11 mouse cellular contexts compared by ENCODE assay signal in the genomic region with DNA sequence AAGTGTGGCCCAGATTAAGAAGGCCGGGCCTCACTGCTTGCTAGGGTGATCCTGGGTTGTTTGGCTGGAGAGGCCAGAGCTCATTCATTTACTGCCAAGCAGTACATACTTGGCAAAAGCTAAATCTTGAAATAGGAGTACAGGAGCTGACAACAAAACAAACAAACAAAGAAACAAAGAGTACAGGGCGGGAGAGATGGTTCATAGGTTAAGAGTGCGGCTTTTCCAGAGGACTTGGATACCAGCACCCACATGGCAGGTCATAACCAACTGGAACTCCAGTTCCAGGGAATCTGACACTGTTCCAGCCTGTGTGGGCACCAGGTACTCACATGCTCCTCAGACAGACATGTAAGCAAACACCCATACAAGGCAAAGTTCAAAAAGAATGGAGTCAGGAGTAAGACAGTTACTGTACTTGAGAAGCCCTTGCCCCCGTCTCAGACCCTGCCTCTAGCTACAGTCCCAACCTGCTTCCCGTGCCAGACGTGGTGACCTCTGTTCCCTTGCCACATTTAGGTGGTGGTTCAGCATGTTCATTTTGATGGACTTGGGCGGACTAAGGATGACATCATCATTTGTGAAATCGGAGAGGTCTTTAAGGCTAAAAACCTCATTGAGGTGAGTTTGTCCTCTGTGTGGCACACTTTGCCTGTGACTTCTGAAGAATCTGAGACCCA. TPM values are rescaled to one million over a fixed set of nuclear protein-coding genes. Genes with fewer than 3 reads are reported as not detected.
"Had no signal": no experiment of that assay in that cellular context is flagged by ENCODE, and none has a peak within 500 bp of the region (broad histone marks: within the 10 kb centered on the region; RNA-seq: fewer than 3 reads in every experiment).

No protein-coding gene starts in this region.

- H3K4me3 ChIP-seq: limb, embryonic 15.5 days; liver, embryonic 15.5 days; midbrain, embryonic 12.5 days had no signal

- H3K27ac ChIP-seq: limb, embryonic 15.5 days; liver, embryonic 15.5 days; midbrain, embryonic 12.5 days; stomach, postnatal 0 days had no signal

- DNase-seq: kidney, adult 11 months; layer of hippocampus, adult 9-11 months; layer of hippocampus, postnatal 36 days; lung, embryonic 14.5 days; lung, postnatal 10 days; thymus, postnatal 4 days had no signal

RNA-seq across cellular contexts. Expression of a gene that starts 29.0 kb away (rescaled TPM):
- total RNA-seq: megakaryocyte-erythroid progenitor cell, adult 5-6 weeks had no signal
